Comparison of ENCODE assay signal across 25 mouse cellular contexts in the genomic region with DNA sequence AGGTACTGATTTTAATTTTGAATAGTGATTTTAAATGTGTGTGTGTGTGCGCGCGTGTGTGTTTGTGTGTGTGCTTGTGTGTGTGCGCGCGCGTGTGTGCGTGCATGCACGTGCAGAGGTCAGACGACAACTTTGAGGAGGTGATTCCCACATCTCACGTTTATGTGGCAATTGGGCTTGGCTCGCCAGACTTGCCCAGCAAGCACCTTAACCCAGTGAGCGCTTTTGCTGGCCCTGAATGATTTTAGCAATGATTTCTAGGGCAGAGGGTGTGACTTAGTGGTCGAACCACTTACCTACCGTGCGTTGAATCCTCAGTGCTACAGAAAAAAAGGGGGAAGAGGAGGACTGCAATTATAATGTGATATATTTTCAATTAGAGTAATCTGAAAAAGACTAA. TPM values are rescaled to one million over a fixed set of nuclear protein-coding genes. Genes with fewer than 3 reads are reported as not detected.
DNase-seq lines count a peak whose midpoint lies in the region; ATAC-seq lines count a peak whose summit lies in the region.
"Had no signal": no experiment of that assay in that cellular context is flagged by ENCODE, and none has a peak within 500 bp of the region (broad histone marks: within the 10 kb centered on the region; RNA-seq: fewer than 3 reads in every experiment).

No protein-coding gene starts in this region.

- WGBS in kidney, embryonic 14.5 days: 88% methylated on average over 16 of the region's 16 CpGs
- WGBS in kidney, embryonic 16.5 days: 84% methylated on average over 16 of the region's 16 CpGs

- H3K36me3 ChIP-seq in kidney, embryonic 14.5 days (ENCODE audit: control insufficient read depth, insufficient read depth, low read length): no peaks in the 10 kb centered on the region
- no peaks in the 10 kb centered on the region for H3K36me3 ChIP-seq in kidney, embryonic 16.5 days (ENCODE audit: insufficient read depth, low read length)
- H3K36me3 ChIP-seq: heart, embryonic 10.5 days; heart, embryonic 13.5 days had no signal

- ATAC-seq in kidney, embryonic 14.5 days (ENCODE audit: low FRiP score, low TSS enrichment): no peak
- no peak for ATAC-seq in kidney, embryonic 16.5 days (ENCODE audit: low FRiP score, low TSS enrichment)
- ATAC-seq: forebrain, embryonic 14.5 days; forebrain, postnatal 0 days; Patski had no signal

- DNase-seq in kidney, adult 11 months: peak; percentile 22
- peak; percentile 22 for DNase-seq in kidney, adult 8-10 months
- DNase-seq in fat pad, adult 2 months (ENCODE audit: extremely low read depth, low read depth, low spot score): peak; percentile 69
- DNase-seq in kidney, postnatal 36 days: peak; percentile 33 to 45
- DNase-seq in gastrocnemius, postnatal 36 days: no peak
- DNase-seq: adrenal gland, postnatal 10 days; adrenal gland, postnatal 36 days; cerebellum, adult 18-20 months; cerebellum, adult 9-10 months; cerebellum, postnatal 14 days; forebrain, postnatal 0 days; gastrocnemius, postnatal 25 days; heart, adult 2 months; heart, postnatal 14 days; heart, postnatal 4 days had no signal

- H3K27me3 ChIP-seq in kidney, embryonic 14.5 days (ENCODE audit: control insufficient read depth, insufficient read depth, low read length): no peaks in the 10 kb centered on the region
- H3K27me3 ChIP-seq in kidney, embryonic 16.5 days (ENCODE audit: insufficient read depth, low read length): no peaks in the 10 kb centered on the region
- H3K27me3 ChIP-seq: heart, embryonic 13.5 days; Patski had no signal

- H3K4me3 ChIP-seq in kidney, embryonic 14.5 days (ENCODE audit: low read length): no peak overlapping the region
- H3K4me3 ChIP-seq in kidney, embryonic 16.5 days (ENCODE audit: low read length): no peak overlapping the region
- H3K4me3 ChIP-seq: heart, adult 2 months; heart, embryonic 10.5 days; heart, embryonic 13.5 days had no signal

- no peaks in the 10 kb centered on the region for H3K9me3 ChIP-seq in kidney, embryonic 14.5 days (ENCODE audit: control insufficient read depth, low read length)
- H3K9me3 ChIP-seq in kidney, embryonic 16.5 days (ENCODE audit: low read length): no peaks in the 10 kb centered on the region
- H3K9me3 ChIP-seq: heart, embryonic 10.5 days; heart, embryonic 13.5 days had no signal

- no peak overlapping the region for H3K4me2 ChIP-seq in kidney, embryonic 14.5 days (replicated peaks; ENCODE audit: low read depth, low read length)
- H3K4me2 ChIP-seq in kidney, embryonic 16.5 days (replicated peaks; ENCODE audit: low read depth, low read length): no peak overlapping the region
- H3K4me2 ChIP-seq: heart, embryonic 13.5 days; hindbrain, embryonic 14.5 days had no signal

- intact Hi-C loops in gastrocnemius, postnatal 36 days (cut with DNase I): no loop called here

- no peak overlapping the region for H3K27ac ChIP-seq in kidney, embryonic 14.5 days (ENCODE audit: low read depth, low read length)
- H3K27ac ChIP-seq in kidney, embryonic 16.5 days (ENCODE audit: low read length): no peak overlapping the region
- H3K27ac ChIP-seq: heart, adult 2 months; heart, embryonic 10.5 days; heart, embryonic 13.5 days; hindbrain, embryonic 14.5 days had no signal

- no peak overlapping the region for H3K9ac ChIP-seq in kidney, embryonic 14.5 days (ENCODE audit: low read depth, low read length)
- no peak overlapping the region for H3K9ac ChIP-seq in kidney, embryonic 16.5 days (replicated peaks; ENCODE audit: low read length)
- H3K9ac ChIP-seq: forebrain, postnatal 0 days; heart, embryonic 13.5 days; hindbrain, embryonic 14.5 days had no signal

- 0 out of 2 replicates have a peak, but pooled peaks cover 2% of the 10 kb centered on the region for H3K4me1 ChIP-seq in kidney, embryonic 14.5 days (ENCODE audit: control insufficient read depth, insufficient read depth, low read length)
- peaks cover 12% of the 10 kb centered on the region; the same call in 1 of the 2 replicates for H3K4me1 ChIP-seq in kidney, embryonic 16.5 days (ENCODE audit: insufficient read depth, low read length)
- H3K4me1 ChIP-seq: heart, embryonic 13.5 days had no signal

RNA-seq across cellular contexts. Expression of a gene that starts 40.2 kb away (rescaled TPM):
- polyA plus RNA-seq in kidney, embryonic 14.5 days (2014; fragmentation: Nextera tagmentation; extraction: Ambion mirVana): 6.4 and 10.9 TPM in 2 replicates
- 15.8 and 16.0 TPM in 2 replicates for polyA plus RNA-seq in kidney, embryonic 16.5 days (2015; fragmentation: Nextera tagmentation; extraction: Ambion mirVana)
- total RNA-seq in gastrocnemius, postnatal 36 days (2021): 1 to 10 TPM; 1.9 to 3.3 TPM

RNA-seq across cellular contexts. Expression of a gene that starts 60.0 kb away (rescaled TPM):
- polyA plus RNA-seq in kidney, embryonic 14.5 days (2014; fragmentation: Nextera tagmentation; extraction: Ambion mirVana): 0.70 and 0.86 TPM in 2 replicates
- 0.62 and 0.71 TPM in 2 replicates for polyA plus RNA-seq in kidney, embryonic 16.5 days (2015; fragmentation: Nextera tagmentation; extraction: Ambion mirVana)
- total RNA-seq in gastrocnemius, postnatal 36 days (2021): not detected
- total RNA-seq: adrenal gland, adult 18-20 months; adrenal gland, postnatal 36 days; gastrocnemius, adult 8-10 months; gastrocnemius, postnatal 25 days; granulocyte monocyte progenitor cell, adult 5-6 weeks; heart, postnatal 4 days had no signal
- polyA plus RNA-seq: Patski had no signal

Comparison
In these comparisons a context has a peak if more than half of its experiments do, and no peak if none do; other contexts are left out.
1. DNase-seq: peak in kidney, adult 11 months (single experiment), kidney, adult 8-10 months (2 of 2), fat pad, adult 2 months (single experiment) and kidney, postnatal 36 days (2 of 2); none in gastrocnemius, postnatal 36 days (0 of 2).